Mouse (Mus musculus): ENCODE data around the gene Uqcr10.
"Not testable (repeated sequence)": the region's sequence is repeated elsewhere in the genome, so short reads cannot be mapped to it uniquely, and the experiment has no call there.

Gene Uqcr10

GRCm38 (mm10) chr11:4712822-4713221 is 8.7 kb upstream of the Uqcr10 start:
- no peak for DNase-seq

- not testable (repeated sequence) for DNase-seq
Observed at GRCm38 (mm10) chr11:4710188-4710587, 6.0 kb upstream of the Uqcr10 start.

DNA sequence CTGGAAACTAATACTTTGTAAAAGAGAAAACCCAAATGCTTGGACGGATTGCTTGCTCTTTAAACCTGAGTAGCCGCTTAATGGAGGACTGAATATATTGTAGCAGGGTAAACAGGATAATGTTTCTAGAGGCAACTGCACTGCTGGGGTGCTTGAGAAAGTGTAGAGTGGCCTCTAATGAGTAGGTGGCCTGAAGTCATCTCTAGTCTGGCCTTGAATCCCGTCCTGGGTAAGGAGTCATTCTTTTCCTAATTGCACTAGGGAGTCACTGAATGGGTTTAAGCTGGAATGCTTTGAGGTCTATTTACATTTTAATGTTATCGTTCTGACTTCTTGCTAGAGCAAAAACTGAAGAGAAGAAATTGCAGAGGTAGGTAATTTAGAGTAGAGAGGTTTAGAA is 1.0 kb upstream of the Uqcr10 start:
- DNase-seq = no peak

DNA sequence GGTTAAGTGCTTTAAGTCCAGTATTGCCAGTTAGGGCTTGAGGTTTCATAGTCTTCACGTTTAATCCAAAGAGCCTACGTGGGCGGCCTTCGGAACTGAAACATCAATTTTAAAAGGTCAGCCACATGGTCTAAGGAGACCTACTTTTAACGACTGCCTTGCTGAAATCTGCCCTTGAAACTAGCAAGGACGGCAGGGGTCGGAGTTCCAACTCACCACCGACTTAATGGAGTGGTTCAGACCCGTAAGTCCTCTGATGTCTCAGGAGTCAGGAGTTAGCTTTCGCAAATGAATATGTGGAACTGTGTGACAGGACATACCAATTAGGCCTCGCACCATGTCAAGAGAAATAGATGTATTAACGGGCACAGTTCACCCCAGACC is 462 bp downstream of the Uqcr10 start:
- DNase-seq = no peak

GRCm38 (mm10) chr11:4700726-4701125 is 3.4 kb downstream of the Uqcr10 start:
- no peak for DNase-seq

- DNase-seq = peak; percentile 35
Observed at GRCm38 (mm10) chr11:4697043-4697983, 6.8 kb downstream of the Uqcr10 start.

GRCm38 (mm10) chr11:4692162-4692561 is 12.0 kb downstream of the Uqcr10 start:
- no peak for DNase-seq

GRCm38 (mm10) chr11:4691213-4691612 is 12.9 kb downstream of the Uqcr10 start:
- DNase-seq = no peak

- no peak for DNase-seq
Observed at GRCm38 (mm10) chr11:4690353-4690752, 13.8 kb downstream of the Uqcr10 start.

- no peak for DNase-seq
Observed at GRCm38 (mm10) chr11:4688632-4689380, 15.3 kb downstream of the Uqcr10 start.

DNA sequence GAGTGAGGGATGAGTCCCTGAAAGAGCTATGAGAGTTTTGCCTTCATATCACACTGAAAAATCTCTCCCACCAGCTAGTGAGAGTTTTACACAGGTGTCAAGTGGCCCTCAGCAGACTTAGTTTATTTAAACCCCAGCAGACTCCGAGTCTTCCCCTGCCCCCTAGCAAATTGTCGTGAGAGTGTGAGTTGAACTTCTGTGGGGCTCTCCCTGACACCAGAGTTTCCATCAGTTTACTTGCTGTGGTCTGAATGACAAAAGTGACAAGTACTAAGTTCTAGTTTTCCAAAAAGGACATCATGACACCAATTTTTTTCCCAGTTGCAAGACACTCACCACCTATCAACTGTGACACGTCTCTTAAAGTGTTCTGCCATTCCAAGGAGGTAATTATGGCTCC is 16.3 kb downstream of the Uqcr10 start:
- DNase-seq = no peak

DNA sequence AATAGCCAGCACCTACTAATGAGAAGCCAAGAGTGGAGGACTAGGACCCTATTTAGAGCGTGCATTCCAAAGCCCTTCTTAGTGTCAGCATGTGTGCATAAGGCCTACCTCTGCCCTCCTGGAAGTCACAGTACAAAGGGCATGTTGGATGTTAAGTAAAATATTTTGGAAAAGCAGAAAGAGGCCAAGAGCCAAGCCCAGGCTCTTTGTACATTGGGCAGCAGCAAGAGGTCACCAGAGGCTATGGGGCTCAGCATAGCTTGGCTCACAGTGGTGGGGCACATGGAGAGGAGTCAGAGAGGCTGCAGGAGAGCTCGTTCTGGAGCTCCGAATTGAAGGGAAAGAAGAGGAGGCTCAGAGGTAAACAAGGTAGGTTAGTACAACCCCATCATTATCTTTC is 17.1 kb downstream of the Uqcr10 start:
- no peak for DNase-seq

DNA sequence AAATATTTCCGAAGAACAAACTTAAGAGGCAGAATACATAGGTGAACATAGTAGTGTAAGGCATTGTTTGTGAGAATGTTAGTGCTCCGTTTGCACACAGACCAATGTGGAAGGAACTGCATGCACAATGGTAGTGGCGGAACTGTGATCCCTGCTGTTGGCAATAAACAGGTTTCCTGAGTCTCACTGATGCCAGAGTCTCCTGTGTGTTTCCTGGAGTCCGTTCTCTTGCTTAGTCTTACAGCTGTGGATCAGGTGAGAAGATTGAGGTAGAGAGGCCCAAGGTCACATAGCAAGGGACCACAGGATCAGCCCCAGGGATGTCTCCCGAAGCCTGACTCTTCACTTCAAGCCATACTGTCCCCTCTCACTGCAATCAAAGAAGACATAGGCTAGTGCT is 18.6 kb downstream of the Uqcr10 start:
- no peak for DNase-seq

GRCm38 (mm10) chr11:4685071-4685470 is 19.1 kb downstream of the Uqcr10 start:
- no peak for DNase-seq

GRCm38 (mm10) chr11:4684186-4684585 is 20.0 kb downstream of the Uqcr10 start:
- no peak for DNase-seq

GRCm38 (mm10) chr11:4683516-4683915 is 20.6 kb downstream of the Uqcr10 start:
- no peak for DNase-seq

- DNase-seq = no peak
Observed at GRCm38 (mm10) chr11:4680126-4680525, 24.0 kb downstream of the Uqcr10 start.

DNA sequence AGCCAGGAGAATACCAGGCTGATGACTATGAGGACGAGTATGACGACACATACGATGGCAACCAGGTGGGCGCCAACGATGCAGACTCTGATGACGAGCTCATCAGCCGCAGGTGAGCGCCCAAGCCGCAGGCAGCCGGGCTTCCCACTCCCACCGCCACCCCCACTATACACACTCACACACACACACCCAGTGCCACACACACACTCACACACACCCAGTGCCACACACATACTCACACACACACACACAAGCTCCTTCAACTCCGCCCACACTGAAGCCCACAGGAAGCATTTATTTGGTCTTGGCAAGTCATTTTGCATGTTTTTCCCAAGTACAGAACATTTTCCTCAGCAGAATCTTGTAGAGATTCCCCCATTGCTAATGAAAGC is 24.7 kb downstream of the Uqcr10 start:
- DNase-seq = no peak

DNA sequence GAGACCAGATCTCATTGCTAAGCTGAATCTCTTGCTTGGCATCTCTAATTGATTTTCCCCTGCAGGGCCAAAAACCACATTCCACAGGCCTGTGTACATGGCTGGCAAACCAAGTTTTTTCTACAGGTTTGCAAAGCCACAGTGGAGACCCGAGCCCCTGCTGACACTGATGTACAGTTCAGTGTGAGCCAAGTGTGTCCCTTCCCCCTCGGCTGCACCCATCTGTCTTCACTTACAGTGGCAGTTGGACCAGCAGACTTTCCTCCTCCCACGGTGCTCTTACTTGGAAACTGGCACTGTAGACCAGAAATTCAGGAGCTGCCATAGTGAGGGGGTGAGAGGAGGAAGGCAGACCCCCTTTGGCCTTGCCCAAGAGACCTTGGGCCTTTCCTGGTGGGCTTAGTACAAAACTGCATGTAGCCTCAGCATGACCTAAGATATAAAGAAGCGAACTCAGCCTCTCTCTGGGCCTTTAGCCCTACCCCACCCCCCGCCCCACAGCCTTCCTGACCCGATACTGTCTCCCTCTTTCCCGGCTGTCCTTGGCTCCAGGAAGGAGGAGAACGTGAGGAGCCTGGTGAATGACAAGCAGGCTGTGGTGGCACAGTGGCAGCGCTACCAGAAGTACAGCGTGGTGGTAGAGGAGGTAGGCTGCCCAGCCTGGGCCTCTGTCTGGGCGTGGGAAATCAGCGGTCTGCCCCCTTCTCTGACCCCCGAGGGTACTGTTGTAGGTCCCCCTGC is 25.3 kb downstream of the Uqcr10 start:
- DNase-seq = no peak

GRCm38 (mm10) chr11:4677250-4677872 is 26.8 kb downstream of the Uqcr10 start:
- DNase-seq = no peak

DNA sequence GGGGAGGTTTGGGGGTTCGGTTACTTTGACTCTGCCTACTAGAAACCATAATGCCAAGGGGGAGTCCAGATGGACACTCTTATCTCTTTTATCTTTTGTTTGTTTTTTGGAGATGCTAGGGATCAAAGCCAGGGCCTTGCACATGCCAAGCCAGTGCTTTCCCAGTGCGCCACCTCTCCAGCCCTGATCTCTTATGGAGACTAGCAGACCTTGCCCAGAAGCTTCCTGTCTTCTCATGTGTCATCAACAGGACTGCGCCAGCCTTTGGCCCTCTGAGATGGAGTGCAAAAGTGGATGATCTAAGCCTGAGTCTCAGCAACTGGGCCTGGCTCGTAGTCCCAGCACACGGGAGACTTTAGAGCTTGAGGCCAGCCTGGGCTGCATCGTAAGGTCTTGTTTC is 28.4 kb downstream of the Uqcr10 start:
- DNase-seq = no peak

DNA sequence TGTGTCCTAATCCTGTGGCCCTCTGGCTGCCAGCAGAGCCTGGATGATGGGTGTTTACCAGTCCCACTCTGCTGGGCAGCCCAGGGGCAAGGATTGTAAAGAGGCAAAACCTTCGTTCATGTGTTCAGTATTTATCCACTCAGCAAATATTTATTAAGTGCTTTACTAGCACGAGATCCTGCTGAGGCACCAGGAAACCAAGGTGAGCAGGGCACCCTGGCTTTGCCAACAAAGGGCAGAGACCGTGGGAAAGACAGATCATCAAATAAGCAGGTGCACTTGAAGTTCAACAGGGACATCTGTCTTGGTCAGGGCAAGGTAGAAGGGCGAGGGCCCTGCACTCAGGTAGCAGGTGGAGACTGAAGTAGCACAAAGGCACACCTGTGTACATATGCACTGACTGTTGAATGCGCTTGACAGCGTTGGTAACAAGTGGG is 29.0 kb downstream of the Uqcr10 start:
- peak; percentile 36 for DNase-seq

- DNase-seq = no peak
Observed at GRCm38 (mm10) chr11:4674593-4674992, 29.5 kb downstream of the Uqcr10 start.

Measured in kidney, adult 11 months (tissue).